Mouse (Mus musculus): ENCODE data around the gene Naa20. TPM values are rescaled to one million over a fixed set of nuclear protein-coding genes. Genes with fewer than 3 reads are reported as not detected.
A peak's percentile ranks its signal among the peaks of the same experiment; 100 is the strongest.

The Naa20 gene
- polyA plus RNA-seq (2014; fragmentation: Nextera tagmentation; extraction: Ambion mirVana), result 176 and 188 TPM in 2 replicates

- DNase-seq, result no peak
- Histone ChIP-seq H3K27me3 (ENCODE audit: insufficient read depth, low read length) (no peaks in the 10 kb centered on the region), H3K4me2 (peak within 1 kb of the TSS; percentile 80), H3K27ac (ENCODE audit: low read depth) (no peak within 1 kb of the TSS), H3K9ac (no peak within 1 kb of the TSS), H3K4me3 (ENCODE audit: low read depth, low read length) (peak within 1 kb of the TSS; percentile 95; the same call in 1 of the 2 replicates), H3K36me3 (ENCODE audit: insufficient read depth) (peaks cover 7% of the 10 kb centered on the region; the same call in 1 of the 2 replicates), H3K4me1 (ENCODE audit: insufficient read depth) (0 out of 2 replicates have a peak, but pooled peaks cover 7% of the 10 kb centered on the region), H3K9me3 (ENCODE audit: low read depth, low read length) (no peaks in the 10 kb centered on the region)
- ATAC-seq (ENCODE audit: insufficient read depth), result no peak
- no peak for TF ChIP-seq CTCF (IDR thresholded peaks at IDR 0.05; ENCODE audit: low read depth)
- WGBS, result 81% methylated on average over 6 of the region's 6 CpGs
These were observed at the start of gene Naa20 for GRCm38 (mm10) chr2:145901861-145902260. Gene Naa20 (plus strand): TSS chr2:145902099.

- H3K4me3 ChIP-seq (ENCODE audit: low read depth, low read length), result no peak overlapping the region
- 0 out of 2 replicates have a peak, but pooled peaks cover 8% of the 10 kb centered on the region for H3K36me3 ChIP-seq (ENCODE audit: insufficient read depth)
- no peak overlapping the region for H3K4me2 ChIP-seq
- ATAC-seq (ENCODE audit: insufficient read depth) (no peak), DNase-seq (peak; percentile 58)
- WGBS, result 59% methylated on average over 9 of the region's 9 CpGs
- no peak for TF ChIP-seq CTCF (IDR thresholded peaks at IDR 0.05; ENCODE audit: low read depth)
- H3K4me1 ChIP-seq (ENCODE audit: insufficient read depth), result peaks cover 18% of the 10 kb centered on the region
- no peaks in the 10 kb centered on the region for H3K9me3 ChIP-seq (ENCODE audit: low read depth, low read length)
- no peak overlapping the region for H3K9ac ChIP-seq
- H3K27me3 ChIP-seq (ENCODE audit: insufficient read depth, low read length), result no peaks in the 10 kb centered on the region
- H3K27ac ChIP-seq (ENCODE audit: low read depth), result peak overlapping the region; percentile 20; the same call in 1 of the 2 replicates
These were observed 46.1 kb upstream of the Naa20 start for GRCm38 (mm10) chr2:145855831-145856230.

- ATAC-seq (ENCODE audit: insufficient read depth), result no peak
- H3K27ac ChIP-seq (ENCODE audit: low read depth), result no peak overlapping the region; the same call in 1 of the 2 replicates
- no peaks in the 10 kb centered on the region for H3K27me3 ChIP-seq (ENCODE audit: insufficient read depth, low read length)
- peak; percentile 58 for DNase-seq
- no peaks in the 10 kb centered on the region for H3K9me3 ChIP-seq (ENCODE audit: low read depth, low read length)
- no peak for TF ChIP-seq CTCF (IDR thresholded peaks at IDR 0.05; ENCODE audit: low read depth)
- no peak overlapping the region for H3K9ac ChIP-seq
- H3K36me3 ChIP-seq (ENCODE audit: insufficient read depth), result no peaks in the 10 kb centered on the region
- H3K4me1 ChIP-seq (ENCODE audit: insufficient read depth), result peaks cover 23% of the 10 kb centered on the region
- H3K4me2 ChIP-seq, result no peak overlapping the region
- no peak overlapping the region for H3K4me3 ChIP-seq (ENCODE audit: low read depth, low read length)
- WGBS, result 42% methylated on average over 8 of the region's 8 CpGs
These were observed 44.0 kb upstream of the Naa20 start for GRCm38 (mm10) chr2:145857864-145858263.

- H3K9me3 ChIP-seq (ENCODE audit: low read depth, low read length), result no peaks in the 10 kb centered on the region
- ATAC-seq (ENCODE audit: insufficient read depth) (peak; percentile 30), DNase-seq (peak; percentile 80)
- H3K9ac ChIP-seq, result peak overlapping the region; percentile 65; the same call in 1 of the 2 replicates
- H3K4me1 ChIP-seq (ENCODE audit: insufficient read depth), result peaks cover 23% of the 10 kb centered on the region
- peak overlapping the region; percentile 98 for H3K27ac ChIP-seq (ENCODE audit: low read depth)
- 13% methylated on average over 7 of the region's 7 CpGs for WGBS
- H3K4me2 ChIP-seq, result peak overlapping the region; percentile 77
- peak overlapping the region; percentile 49; the same call in 1 of the 2 replicates for H3K4me3 ChIP-seq (ENCODE audit: low read depth, low read length)
- H3K27me3 ChIP-seq (ENCODE audit: insufficient read depth, low read length), result no peaks in the 10 kb centered on the region
- TF ChIP-seq CTCF (IDR thresholded peaks at IDR 0.05; ENCODE audit: low read depth), result no peak
- peaks cover 6% of the 10 kb centered on the region; the same call in 1 of the 2 replicates for H3K36me3 ChIP-seq (ENCODE audit: insufficient read depth)
These were observed 42.4 kb upstream of the Naa20 start for GRCm38 (mm10) chr2:145859442-145859931.

- Histone ChIP-seq H3K9ac (peak overlapping the region; percentile 65), H3K9me3 (ENCODE audit: low read depth, low read length) (no peaks in the 10 kb centered on the region), H3K4me3 (ENCODE audit: low read depth, low read length) (peak overlapping the region; percentile 49), H3K27ac (ENCODE audit: low read depth) (peak overlapping the region; percentile 98), H3K4me1 (ENCODE audit: insufficient read depth) (peaks cover 23% of the 10 kb centered on the region), H3K4me2 (peak overlapping the region; percentile 77), H3K27me3 (ENCODE audit: insufficient read depth, low read length) (no peaks in the 10 kb centered on the region), H3K36me3 (ENCODE audit: insufficient read depth) (peaks cover 6% of the 10 kb centered on the region; the same call in 1 of the 2 replicates)
- 3% methylated on average over 40 of the region's 40 CpGs for WGBS
- ATAC-seq (ENCODE audit: insufficient read depth) (peak; percentile 88), DNase-seq (peak; percentile 96)
- TF ChIP-seq CTCF (IDR thresholded peaks at IDR 0.05; ENCODE audit: low read depth), result peak; percentile 61
These were observed 41.7 kb upstream of the Naa20 start for GRCm38 (mm10) chr2:145859932-145860801.

GRCm38 (mm10) chr2:145861193-145862123 lies 40.4 kb upstream of the Naa20 start:
- peak overlapping the region; percentile 65 for H3K9ac ChIP-seq
- peaks cover 23% of the 10 kb centered on the region for H3K4me1 ChIP-seq (ENCODE audit: insufficient read depth)

More at GRCm38 (mm10) chr2:145861193-145862123, 40.4 kb upstream of the Naa20 start:
- DNase-seq, result peak; percentile 55
- Histone ChIP-seq H3K27ac (ENCODE audit: low read depth) (peak overlapping the region; percentile 98), H3K9me3 (ENCODE audit: low read depth, low read length) (no peaks in the 10 kb centered on the region), H3K4me2 (peak overlapping the region; percentile 77), H3K36me3 (ENCODE audit: insufficient read depth) (peaks cover 6% of the 10 kb centered on the region; the same call in 1 of the 2 replicates), H3K27me3 (ENCODE audit: insufficient read depth, low read length) (no peaks in the 10 kb centered on the region), H3K4me3 (ENCODE audit: low read depth, low read length) (peak overlapping the region; percentile 49)
- no peak for TF ChIP-seq CTCF (IDR thresholded peaks at IDR 0.05; ENCODE audit: low read depth)
- 42% methylated on average over 8 of the region's 8 CpGs for WGBS
- ATAC-seq (ENCODE audit: insufficient read depth), result no peak

All from lung, embryonic 14.5 days (tissue).